Mouse (Mus musculus) layer of hippocampus, postnatal 36 days (tissue): ENCODE data around the gene Ppp6r3. TPM values are rescaled to one million over a fixed set of nuclear protein-coding genes. Genes with fewer than 3 reads are reported as not detected.
"Not testable (repeated sequence)": the region's sequence is repeated elsewhere in the genome, so short reads cannot be mapped to it uniquely, and the experiment has no call there.

Experiments used
- DNase-seq, 2 experiments: peaks; one replicate each; pipeline ENCODE4 v3.0.0; 2022
- total RNA-seq, 2 experiments: library from RNA; stranded (reverse); gene quantifications; 2 replicates each; pipeline ENCODE4 v1.2.3; 2021

Ppp6r3 gene
- total RNA-seq, 2 experiments from 2014 or later: 82.0 to 89.2 TPM

DNA sequence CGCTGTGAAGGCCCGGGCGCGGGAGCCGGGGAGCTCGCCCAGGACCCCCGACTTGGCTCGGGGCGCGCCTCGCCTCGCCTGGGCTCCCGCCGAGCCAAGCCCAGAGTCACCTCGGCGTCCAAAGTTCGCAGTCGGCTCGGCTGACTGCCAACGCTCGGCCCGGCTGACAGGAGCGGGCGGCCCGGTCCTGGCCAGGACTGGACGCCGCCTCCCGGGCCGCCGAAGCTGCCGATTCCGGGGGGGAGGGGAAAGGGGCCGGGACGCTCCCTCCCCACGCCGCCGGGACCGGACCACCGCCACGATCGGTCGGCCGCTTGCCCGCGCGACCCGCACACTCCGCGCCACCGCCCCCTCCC lies 295 bp downstream of the Ppp6r3 start:
- no peak for DNase-seq

DNA sequence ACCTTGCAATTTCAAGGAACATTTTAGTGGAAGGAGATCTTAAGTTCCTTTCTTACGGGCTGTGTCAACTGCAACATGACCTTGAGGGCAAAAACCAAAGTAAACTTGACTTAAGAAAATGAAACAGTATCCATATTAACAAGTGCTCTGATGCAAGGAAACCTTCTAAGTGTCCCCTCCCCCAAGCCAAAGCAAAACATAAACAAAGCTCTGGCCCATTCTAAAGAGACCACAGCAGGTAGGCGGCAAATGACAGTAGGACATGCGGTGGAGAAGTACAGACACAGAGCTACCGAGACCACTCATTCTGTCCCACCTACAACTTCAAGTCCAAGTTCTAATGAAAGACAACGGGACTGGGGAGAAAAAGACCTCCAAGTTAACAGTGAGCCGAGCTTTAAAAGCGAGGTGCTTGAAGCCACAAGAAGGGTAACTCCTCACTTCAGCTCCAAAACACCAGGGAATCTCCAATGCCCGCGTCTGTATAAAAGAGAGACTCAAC lies 905 bp downstream of the Ppp6r3 start:
- DNase-seq: no peak

DNA sequence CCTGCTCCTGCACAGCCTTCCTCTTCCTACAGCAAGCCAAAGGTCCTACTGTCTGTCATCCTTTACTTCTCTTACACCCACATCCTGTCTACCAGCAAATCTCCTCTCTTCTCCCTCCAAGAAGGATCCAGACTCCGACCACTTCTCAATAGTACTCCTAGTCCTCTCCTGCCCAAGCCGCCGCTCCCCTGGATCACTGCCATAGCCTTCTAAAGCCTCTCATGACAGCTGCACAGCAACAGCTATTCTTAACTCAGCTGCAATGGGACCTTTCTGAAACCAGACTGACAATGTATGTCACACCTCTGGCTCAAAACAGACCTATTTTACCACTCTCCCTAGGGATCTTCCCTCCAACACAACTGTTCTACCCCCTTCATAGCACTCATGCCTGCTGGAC lies 11.2 kb downstream of the Ppp6r3 start:
- no peak for DNase-seq

DNA sequence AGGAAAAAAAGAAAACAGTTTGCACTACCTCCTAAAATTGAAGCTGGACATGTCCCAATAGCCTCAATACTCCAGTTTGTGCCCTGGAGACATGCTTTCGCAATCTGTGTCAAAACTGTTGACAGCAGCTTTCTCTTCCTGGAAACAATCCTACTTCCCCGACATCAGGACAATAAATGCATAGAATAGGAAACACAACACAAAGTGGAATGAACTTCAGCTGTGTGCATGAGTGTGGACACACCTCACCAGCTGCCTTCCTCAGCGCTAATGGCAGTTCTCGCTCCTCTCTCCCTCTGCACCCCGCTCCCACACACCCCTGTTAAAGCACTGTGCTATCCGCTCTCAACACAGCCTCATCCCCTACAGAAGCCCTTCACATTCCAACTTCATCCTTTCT lies 12.8 kb downstream of the Ppp6r3 start:
- no peak for DNase-seq

DNA sequence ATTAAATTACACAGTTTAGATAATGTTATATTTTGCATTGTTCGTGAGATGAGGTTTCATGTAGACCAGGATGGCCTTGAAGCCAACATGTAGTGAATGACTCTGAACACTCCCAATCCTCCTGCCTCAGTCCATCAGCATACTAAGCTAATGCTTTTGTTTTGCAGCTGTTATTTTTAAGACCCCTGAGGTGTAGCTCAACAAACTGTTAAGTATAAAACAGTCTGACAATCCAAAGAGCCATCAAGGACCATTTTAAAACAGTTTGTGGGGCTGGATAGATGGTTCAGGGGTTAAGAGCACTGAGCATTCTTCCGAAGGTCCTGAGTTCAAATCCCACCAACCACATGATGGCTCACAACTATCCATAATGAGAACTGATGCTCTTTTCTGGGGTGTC lies 13.3 kb downstream of the Ppp6r3 start:
- no peak for DNase-seq

DNA sequence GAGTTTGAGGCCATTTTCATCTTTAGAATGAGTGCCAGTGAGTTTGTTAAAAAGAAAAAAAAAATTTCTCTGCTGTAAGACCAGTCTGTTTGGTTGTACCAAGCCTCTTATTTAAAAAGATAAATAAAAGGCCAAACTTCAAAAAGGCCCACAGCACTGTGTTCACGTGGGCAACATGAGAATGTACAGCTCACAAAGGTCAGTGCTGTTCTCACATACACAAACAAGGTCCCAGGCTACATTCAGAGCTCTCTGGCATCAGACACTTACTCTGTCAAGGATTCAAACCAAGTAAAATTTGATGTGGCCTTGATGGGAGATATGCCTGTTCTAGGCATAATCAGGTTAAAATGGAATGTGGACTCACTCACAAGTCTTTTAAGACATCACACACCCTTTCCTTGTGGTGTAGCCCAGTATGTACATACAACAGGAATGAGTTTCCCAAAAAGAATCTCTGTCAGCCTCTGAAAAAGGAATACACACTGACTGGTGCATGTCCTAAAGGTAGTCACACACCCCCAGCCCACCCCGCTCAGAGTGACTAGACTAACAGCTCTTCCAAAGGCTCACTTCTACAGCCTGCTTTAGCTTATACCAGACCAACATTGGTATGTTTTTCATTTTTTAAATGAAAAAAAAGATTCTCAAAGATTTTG lies 19.3 kb downstream of the Ppp6r3 start:
- DNase-seq: no peak

DNA sequence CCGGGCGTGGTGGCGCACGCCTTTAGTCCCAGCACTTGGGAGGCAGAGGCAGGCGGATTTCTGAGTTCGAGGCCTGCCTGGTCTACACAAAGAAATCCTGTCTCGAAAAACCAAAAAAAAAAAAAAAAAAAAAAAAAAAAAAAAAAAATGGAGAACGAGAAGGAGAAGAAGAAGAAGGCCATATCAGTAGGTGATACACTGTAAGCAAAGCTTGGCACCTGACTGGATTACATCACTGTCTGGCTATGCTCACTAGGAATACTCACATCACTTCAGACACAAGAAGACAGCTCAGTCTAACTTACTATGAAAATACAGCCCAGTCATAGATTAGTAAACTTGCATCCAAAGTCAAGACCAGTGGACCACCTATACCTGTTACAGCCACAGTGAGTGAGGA lies 20.8 kb downstream of the Ppp6r3 start:
- no peak for DNase-seq

DNA sequence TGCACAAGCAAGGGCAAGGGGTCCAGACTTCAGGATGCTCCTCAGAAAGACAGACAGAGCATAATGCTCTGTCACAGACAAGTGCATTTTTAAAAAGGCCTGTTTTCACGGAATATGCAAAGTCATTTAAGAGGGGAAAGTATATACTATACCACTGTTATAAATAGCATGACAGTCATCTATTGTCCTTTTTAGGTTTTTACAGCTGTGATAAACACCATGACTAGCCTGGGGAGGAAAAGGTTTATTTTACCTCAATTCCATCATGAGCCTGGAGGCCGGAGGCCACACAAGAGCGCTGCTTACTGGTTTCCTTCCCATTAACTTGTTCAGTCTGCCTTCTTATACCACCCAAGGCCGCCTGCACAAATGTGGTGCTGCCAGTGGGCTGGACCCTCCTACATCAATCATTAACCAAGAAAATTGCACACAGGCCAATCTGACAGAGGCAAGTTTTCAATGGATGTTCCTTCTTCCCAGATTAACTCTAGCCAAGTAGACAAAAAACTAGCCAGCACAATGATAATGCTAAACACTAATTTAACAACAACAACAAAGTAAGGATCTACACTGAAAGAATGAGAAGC lies 23.9 kb downstream of the Ppp6r3 start:
- DNase-seq: no peak

DNA sequence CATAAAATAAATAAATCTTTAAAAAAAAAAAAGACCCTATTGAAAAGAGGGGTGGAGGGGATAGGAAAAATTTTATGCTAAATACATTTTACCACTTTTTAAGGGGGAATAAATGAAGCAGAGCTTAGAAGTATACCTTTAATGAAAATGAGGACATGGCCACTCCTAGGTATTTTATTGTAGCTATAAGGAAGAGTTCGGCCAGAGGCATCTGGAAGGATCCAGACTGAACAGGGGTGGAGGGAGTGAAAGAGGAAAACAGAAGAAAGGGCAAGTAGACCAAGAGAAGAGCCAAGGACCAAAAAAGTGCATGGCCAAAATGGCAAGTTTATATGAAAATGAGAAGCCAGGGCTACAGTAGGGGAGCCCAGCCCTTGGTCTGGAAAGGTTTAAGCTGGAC lies 25.4 kb downstream of the Ppp6r3 start:
- no peak for DNase-seq

DNA sequence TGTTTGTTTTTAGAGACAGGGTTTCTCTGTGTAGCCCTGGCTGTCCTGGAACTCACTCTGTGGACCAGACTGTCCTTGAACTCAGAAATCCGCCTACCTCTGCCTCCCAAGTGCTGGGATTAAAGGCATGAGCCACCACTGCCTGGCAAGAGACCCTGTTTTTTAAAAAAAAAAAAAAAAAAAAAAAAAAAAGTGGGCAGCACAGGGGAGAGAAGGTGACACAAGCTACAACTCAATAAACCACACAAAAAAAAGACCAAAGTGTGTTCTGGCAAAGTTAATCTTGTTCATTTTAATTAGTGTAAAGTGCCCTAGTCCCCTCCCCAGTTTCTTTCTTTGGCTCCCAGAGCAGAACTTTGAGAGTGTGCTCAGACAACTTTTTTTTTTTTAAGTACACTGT lies 26.3 kb downstream of the Ppp6r3 start:
- no peak for DNase-seq

DNA sequence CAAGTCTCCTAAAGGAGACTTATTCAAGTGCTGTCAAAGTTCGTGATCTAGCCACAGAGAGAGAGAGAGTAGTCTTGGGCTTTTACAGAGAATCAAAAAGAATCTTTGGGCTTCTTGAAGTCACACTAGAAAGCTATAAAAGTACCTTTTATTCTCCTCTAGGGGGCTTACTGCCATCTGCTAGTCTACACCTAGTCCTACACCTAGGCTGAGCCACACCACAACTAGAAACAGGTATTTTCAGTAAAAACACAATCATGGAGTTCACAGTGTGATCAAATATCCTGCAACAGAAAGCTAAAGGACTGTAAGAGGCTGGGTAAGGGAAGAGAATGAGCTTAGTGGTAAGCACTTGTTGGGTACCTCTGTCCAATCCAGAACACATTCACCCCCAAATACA lies 27.2 kb downstream of the Ppp6r3 start:
- no peak for DNase-seq

DNA sequence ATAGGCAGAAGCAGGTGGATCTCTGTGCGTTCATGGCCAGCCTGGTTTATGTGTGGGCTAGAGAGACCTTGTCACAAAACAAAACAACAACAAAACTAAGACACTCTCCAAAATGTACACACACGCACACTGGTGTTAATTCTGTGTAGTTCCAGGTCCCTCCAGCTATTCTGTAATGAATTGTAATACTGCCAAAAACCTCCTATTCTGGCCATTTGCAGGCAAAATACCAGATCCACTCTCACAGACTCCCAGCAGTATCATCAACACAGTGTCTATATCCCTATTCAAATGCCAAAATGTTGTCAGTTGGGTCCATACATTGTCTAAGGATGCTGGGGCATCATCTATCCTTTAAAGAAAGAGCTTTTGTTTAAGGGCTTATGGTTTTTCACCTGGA lies 30.6 kb downstream of the Ppp6r3 start:
- DNase-seq: no peak

DNA sequence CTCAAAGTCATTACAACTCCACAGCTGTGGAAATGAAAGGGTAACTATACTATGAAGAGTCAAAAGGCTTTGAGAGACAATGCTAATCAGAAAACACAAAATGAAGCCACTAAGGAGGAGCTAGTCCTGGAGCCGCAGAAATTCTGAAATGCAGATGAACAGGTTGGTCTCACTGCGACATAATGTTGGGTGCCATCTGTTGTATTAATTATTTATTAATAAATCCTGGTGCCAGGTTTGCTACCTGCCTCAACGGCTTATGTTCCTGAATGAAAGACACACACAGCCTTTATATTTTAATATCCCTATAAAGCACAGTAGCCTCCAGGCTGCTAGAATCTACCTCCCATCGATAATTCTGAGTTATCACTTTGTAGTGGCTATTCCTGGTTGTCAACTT lies 33.0 kb downstream of the Ppp6r3 start:
- no peak for DNase-seq

DNA sequence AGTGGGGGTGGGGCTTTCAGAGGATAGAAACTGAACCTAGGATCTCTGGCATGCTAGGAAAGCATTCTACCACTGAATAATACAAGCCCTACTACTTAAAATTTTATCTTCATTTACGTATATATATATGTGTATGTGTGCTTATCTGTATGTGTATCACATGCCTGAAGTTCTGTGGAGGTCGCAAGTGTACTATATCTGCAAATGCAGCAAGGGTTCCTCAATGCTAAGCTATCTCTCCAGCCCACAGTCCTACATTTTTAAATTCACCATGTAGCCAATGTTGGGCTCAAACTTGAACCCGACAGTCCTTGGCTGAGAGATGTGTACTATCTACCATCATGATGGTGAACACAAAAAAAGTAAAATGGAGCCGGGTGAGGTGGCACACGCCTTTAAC lies 34.6 kb downstream of the Ppp6r3 start:
- DNase-seq: no peak

DNA sequence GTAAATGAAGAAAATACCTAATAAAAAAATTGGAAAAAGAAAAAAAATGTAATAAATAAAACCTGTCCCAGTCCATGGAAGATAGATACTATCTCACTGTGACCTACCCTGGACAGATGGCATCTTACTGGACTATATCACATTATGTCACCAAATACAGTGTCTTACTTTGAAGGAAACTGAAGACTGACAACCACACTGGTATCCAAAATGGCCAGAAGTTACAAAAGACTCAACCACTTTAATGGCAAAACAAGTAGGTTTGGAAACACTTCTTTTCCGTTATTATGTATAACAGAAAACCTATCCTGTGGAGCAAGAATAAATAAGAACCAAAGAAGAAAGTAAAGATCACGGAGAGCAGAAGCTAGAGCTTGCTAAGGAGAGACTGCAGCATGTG lies 35.3 kb downstream of the Ppp6r3 start:
- DNase-seq: no peak

DNA sequence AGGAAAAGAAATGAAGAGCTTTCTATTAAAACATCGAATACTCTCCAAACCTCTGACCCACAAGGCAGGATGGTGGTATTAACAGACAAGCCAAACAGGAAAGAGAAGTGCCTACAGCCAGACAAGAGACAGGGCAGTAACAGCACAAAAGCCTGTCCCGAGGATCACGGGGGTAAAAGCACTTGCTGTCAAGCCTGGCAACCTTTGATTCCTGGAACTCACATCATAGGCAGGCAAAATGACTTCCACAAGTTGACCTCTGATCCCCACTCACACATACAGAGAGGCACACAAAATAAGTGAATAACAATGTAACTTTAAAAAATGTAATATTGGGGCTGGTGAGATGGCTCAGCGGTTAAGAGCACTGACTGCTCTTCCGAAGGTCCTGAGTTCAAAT lies 36.1 kb downstream of the Ppp6r3 start:
- no peak for DNase-seq

DNA sequence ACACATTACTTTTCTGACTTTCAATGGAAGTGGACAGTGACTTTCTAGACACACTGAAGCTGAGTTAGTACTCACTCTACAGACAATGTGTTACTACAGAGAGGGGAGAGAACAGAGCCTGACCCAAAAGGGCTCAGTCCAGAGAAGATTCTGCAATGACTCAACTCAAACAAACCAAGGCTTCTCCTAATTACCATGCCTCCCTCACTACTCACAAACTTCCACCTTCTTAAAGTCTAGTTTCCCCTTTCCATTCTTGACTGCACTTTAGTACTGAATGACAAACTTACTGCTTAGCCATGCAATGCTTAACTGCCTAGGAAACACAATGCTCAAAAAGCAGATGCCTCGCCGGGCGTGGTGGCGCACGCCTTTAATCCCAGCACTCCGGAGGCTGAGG lies 37.9 kb downstream of the Ppp6r3 start:
- DNase-seq: no peak

DNA sequence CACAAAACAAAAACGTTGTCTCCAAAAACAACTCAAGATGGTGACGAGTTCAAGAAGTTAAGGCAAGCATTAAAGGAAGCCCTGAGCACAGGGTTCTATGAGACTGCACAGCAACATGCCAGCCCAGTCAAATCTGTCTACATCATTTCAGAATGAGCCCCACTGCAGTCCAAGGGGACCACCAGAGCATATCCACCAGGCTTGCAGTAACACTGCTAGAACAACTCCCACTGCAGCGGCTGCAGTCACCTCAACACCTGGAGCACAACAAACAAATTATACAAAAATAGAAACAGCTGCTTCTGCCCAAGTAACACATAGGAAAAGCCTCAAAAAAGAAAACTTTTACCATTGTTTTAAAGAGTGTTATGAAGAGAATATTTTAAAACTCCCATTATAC lies 40.6 kb downstream of the Ppp6r3 start:
- DNase-seq: no peak

DNA sequence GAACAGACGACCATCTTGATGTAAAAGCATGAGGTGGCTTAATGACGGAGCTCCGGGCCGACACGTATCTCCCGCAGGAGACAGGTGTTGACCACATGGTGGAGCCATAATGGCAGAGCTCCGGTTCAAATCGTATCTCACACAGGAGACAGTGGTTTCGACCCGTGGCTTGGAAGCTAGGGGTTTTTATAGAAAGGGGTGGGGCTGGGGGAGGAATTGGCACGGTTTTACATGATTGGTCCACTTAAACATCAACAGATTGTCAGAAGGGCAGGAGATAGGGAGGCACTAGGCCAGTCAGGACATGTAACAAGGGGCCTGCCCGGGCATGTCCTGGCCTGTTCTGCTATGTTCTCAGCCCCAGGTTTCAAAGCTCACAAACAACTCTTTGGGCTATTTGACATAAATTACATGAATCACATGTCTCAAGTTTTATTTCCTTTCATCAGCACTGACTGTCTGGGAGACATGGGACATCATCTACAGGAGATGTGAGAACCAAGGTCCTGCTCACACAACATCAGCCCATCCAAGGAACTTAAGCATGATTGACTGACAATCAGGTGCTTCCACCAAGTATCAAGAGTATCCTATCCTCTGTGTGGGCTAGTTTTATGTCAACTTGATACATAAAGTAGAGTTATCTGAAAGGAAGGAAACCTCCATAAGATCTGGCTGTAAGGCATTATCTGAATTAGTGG lies 42.1 kb downstream of the Ppp6r3 start:
- not testable (repeated sequence) for DNase-seq

DNA sequence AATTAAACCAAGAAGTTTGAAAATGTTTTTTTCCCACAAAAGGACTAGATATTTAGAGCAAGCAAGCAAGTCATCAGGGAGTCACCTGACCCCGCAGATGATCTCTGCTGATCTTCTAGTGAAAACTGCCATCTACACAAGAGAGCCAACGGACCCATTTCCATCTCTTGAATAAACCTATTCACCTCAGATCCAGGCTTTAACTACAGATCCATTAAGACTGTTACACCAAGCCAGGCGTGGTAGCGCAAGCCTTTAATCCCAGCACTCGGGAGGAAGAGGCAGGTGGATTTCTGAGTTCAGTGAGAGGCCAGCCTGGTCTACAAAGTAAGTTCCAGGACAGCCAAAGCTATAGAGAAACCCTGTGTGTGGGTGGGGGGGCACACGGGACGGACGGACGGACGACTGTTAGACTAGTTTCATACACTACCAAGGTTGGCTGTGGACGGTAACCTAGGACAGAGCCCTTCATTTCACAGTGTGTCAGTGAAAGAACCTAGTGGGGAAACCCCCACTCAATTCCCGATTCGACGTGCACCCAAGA lies 42.8 kb downstream of the Ppp6r3 start:
- no peak for DNase-seq

DNA sequence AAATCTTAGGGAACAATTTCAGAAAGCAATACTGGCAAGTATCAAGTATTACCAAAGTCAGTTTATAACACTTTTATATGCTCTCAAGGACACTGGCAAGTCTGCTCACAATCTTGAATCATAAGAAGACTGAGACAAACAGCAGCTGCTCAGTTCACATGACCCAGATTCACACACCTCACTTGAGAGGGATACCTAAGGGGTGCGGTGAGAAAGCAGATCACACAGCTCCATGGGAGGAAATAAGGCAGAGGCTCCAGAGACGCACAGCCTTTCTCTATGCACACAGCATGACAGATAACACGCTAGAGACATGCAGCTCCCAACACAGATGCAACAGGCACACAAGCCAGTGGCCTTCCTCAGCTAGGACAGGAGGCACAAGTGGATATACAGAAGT lies 45.8 kb downstream of the Ppp6r3 start:
- DNase-seq: no peak

DNA sequence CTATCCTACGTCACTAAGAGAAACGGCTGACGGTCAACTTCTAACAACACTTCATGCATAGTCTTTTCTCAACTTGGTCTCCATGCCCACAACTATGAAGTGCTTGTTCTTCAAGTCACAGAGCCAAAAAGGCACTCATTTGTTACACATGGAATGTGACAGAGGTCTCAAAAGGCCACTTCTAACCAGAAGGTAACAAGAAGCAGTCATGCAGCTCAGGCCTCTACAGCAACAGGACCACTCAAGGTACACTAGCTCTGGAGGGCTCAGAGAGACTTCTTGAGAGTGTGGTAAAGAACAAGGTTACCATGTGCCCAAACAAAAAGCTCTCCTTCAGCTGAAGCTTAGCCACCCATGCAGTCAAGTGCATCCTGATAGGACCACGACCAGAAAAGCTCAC lies 46.9 kb downstream of the Ppp6r3 start:
- DNase-seq: no peak

DNA sequence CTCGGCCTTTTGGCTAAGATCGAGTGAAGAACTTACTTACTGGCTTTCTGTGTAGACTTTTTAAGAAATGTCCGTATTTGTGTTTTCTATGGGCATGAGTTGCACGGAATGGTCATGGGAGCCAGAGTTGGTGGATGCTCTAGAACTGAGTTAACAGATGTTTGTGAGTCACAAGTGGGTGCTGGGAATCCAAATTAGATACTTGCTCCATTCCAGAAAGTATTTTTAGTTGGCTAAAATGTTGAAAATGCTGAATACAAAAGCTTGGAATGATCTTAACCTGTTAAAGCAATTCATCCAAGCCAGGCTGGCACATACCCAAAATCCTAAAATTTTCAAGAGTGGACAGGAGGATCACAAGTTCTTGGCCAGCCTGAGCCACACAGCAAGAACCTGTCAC lies 48.0 kb downstream of the Ppp6r3 start:
- no peak for DNase-seq
